Mouse (Mus musculus): ENCODE measurements around the gene Kcnma1.

The Kcnma1 gene

GRCm38 (mm10) chr14:23435861-23436260 lies 578.4 kb downstream of the Kcnma1 start:
- no peak for DNase-seq (ENCODE audit: low spot score)

DNA sequence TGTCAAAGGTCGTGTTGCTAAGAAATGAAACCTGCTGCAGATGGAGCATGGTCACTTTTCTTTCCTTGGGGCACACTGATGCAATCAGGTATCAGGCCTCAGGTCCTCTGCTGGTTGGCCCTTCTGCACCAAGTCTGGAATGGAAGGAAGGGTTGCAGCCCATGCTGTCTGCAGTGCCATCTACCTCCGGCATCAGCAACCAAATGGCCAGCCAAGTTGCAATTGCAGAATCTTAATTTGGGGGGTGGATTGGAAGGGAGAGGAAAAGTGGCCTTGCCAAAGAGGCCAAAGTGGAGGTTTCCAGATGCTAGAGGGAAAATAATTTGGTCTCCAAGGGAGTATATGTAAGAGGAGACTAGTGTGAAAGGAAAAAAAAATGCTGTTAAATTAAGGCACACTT lies 584.3 kb downstream of the Kcnma1 start:
- DNase-seq (ENCODE audit: low spot score), result no peak

DNA sequence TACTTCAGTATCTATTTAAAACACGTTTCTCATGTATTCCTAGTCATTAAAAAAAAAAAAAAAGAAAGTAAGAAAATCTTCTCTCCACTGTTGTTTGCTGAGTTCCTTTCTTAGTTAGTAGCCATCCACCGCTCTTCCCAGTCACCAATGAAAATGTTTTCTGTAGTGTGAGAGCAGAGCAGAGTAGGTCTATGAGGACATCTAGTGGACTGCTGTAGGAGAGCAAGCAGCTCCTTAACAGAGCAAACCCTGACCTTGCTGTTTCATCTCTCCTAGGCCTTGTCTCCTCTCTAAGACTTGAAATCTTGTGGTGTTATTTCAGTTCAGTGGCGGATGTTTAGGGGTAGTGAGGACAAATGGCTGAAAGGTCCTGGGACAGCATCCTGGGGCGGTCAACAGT lies 585.2 kb downstream of the Kcnma1 start:
- DNase-seq (ENCODE audit: low spot score), result no peak

GRCm38 (mm10) chr14:23422481-23423040 lies 591.7 kb downstream of the Kcnma1 start:
- no peak for DNase-seq (ENCODE audit: low spot score)

- no peak for DNase-seq (ENCODE audit: low spot score)
Observed at GRCm38 (mm10) chr14:23418955-23419354, 595.3 kb downstream of the Kcnma1 start.

GRCm38 (mm10) chr14:23407051-23407450 lies 607.2 kb downstream of the Kcnma1 start:
- DNase-seq (ENCODE audit: low spot score), result no peak

DNA sequence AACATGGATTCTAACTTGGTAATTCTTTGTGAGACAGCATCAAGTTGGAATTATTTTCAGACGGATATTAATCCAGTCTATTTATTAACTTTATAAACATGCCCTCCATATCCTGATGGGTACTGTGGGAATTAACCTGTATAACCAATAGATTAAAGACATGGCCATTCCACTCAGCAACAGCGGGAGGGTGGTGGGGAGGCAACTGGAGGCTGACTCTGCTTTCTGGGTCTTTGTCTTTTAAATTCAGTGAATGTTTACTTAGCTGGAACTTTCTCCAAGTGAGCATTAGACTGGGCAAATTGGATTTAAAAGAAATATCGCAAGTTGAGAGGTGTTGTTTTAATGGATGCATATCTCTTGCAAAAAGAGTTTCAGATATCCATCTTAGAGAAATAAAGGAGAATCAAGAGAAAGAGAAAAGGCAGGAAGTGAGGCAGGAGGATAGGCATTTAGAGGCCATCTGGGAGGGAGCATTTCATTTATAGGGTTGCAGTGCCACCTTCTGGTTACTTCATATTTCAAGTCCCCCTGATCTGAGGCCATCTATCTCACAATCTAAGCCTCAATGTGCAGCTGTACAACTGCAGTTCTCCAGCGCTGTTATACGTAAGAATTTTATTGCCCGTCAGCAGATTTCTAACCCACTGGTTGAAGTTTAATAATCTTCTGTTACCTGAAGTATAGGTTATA lies 613.4 kb downstream of the Kcnma1 start:
- DNase-seq (ENCODE audit: low spot score), result peak; percentile 23

- no peak for DNase-seq (ENCODE audit: low spot score)
Observed at GRCm38 (mm10) chr14:23397642-23398041, 616.6 kb downstream of the Kcnma1 start.

- no peak for DNase-seq (ENCODE audit: low spot score)
Observed at GRCm38 (mm10) chr14:23391566-23391965, 622.7 kb downstream of the Kcnma1 start.

GRCm38 (mm10) chr14:23390768-23391167 lies 623.5 kb downstream of the Kcnma1 start:
- DNase-seq (ENCODE audit: low spot score), result no peak

GRCm38 (mm10) chr14:23390161-23390560 lies 624.1 kb downstream of the Kcnma1 start:
- DNase-seq (ENCODE audit: low spot score), result no peak

DNA sequence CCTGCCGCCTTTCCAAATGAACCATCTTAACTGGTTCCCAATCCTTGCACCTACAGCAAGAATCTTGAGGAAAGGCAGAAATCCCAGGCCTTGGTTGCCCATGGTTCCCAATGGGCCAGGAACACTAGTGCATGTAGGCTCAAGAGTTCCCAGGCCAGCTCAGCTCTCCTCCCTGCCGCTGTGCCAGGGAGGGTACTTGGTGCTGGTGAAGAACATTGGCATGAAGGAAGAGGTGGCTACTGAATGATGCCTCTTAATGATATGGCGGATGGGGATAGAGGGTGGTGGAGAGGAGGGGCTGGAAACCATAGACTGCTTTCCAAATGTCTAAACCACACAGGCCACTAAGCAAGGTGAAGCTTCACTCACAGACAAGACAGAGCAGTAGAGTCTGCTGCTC lies 627.5 kb downstream of the Kcnma1 start:
- no peak for DNase-seq (ENCODE audit: low spot score)

DNA sequence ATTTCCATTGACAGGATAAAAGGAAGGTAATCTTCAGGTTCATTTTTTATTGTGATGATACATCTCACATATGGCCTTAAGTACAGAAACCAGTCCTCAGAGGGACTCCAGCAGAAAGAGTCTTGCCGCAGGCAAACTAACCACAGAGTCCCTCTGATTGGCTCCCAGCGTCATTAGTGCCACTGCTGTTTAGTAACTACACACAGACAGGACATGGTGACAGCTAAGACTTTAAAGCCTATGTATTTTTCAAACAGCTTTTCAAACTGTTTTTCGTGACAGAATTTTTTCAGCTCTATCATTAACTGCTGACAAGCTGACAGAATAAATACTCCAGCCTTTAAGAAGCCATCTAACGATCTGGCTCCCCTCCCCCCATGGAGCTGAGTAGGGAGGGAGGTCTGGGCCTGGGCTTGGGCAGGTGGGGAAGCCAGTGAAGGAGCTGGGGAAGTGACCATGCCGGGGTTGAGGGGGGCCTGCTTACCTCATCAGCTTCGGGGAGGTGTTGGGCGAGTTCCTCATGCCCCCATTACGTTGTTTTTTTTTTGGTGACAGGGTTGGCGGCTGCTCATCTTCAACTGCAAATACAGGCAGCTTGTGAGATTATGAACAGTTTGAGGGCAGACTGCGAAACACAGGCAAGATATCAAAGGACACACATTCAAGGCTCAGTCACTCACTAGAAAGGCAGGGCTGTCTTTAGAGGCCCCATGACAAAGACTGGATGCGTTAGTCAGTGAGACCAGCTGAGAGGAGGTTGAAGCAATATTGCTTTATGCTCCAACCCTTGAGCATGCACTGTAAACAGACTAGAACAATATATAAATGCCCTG lies 628.3 kb downstream of the Kcnma1 start:
- no peak for DNase-seq (ENCODE audit: low spot score)

GRCm38 (mm10) chr14:23378351-23379087 lies 635.8 kb downstream of the Kcnma1 start:
- DNase-seq (ENCODE audit: low spot score), result no peak

DNA sequence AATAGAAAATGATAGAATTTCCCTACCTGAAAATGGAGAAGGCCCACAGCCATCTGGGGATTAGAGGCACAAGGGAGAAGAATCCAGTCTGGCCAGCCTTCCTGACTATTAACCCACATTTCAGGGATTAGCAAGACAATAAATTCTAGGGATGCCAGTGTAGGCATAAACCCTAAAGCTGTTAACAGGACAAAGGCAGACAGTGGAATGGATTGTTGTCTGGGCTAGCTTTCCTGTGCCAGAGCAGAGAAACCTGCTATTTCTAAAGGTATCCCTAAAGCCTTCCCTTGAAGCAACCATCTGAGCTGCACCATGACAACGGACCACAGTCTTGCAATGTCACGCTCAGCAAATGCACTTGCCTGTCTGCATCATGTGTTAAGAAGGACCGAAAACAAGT lies 642.3 kb downstream of the Kcnma1 start:
- DNase-seq (ENCODE audit: low spot score), result no peak

GRCm38 (mm10) chr14:23360491-23360995 lies 653.7 kb downstream of the Kcnma1 start:
- no peak for DNase-seq (ENCODE audit: low spot score)

GRCm38 (mm10) chr14:23358776-23359175 lies 655.5 kb downstream of the Kcnma1 start:
- DNase-seq (ENCODE audit: low spot score), result no peak

- DNase-seq (ENCODE audit: low spot score), result no peak
Observed at GRCm38 (mm10) chr14:23357529-23358278, 656.6 kb downstream of the Kcnma1 start.

GRCm38 (mm10) chr14:23326786-23327185 lies 687.5 kb downstream of the Kcnma1 start:
- no peak for DNase-seq (ENCODE audit: low spot score)

DNA sequence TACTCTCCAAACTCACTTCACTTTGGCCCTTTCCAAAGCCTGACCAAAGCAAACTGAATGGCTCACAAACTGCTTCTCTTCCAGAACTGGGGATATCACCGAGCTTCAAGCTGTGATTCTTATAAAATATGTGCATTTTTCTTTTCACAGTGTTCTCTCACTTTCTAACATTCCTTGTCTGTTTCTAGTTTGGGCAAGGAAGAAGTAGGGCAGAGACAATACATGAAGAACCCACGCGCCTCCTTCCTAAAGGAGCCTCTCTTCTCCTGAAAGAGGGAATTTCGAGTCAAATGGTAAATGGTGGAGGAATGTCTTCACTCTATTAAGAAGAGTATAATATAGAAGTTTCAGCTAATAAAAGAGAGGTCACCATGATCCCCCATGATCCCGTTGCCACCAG lies 709.0 kb downstream of the Kcnma1 start:
- no peak for DNase-seq (ENCODE audit: low spot score)

DNA sequence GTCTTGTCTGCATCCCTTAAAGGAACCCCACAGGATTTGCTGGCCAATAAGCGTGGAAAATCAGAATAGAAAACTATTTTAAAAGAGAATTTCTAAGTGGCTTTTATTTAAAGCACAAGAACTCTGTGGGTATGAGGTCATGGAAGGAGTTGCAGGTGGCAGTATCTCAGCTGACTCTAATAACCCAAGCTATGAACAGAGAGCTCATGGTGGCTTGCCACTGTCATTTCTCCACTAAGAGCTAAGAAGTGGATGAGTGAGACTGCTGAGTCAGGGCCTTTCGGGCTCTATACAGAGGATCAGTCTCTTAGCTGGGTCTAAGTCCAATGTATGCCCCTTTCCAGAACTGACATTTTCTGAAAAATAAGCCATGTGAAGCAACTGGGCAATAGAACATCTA lies 713.8 kb downstream of the Kcnma1 start:
- DNase-seq (ENCODE audit: low spot score), result no peak

DNA sequence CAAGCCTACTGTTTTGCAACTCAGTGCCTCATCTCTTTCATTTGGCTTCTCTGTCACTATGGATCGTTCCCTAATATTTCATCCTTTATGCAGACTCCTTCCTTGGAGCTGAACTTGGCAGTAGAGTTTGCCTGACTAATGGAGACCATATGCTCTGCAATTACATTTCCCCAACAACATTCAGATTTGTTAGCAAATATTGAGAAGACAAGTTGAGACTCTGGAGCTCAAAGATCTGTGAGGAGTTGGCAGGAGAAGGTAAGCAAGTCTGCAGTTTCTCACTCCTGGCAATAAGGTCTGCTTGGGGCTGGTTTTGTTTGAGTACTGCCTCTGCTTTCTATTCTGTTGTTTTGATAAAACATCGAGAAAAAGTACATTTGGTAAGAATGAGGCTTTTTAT lies 723.7 kb downstream of the Kcnma1 start:
- no peak for DNase-seq (ENCODE audit: low spot score)
